Mouse (Mus musculus) liver, embryonic 14.5 days (tissue): ENCODE measurements around the gene Dmgdh. TPM values are rescaled to one million over a fixed set of nuclear protein-coding genes. Genes with fewer than 3 reads are reported as not detected.

Experiments
- ATAC-seq: fragments of 200-750 bp; cut with Nextera tagmentation; 2 replicates; pipeline ENCODE4 v1.8.0; 2017; ENCODE audit warnings: moderate number of reproducible peaks, mild to moderate bottlenecking, moderate library complexity; ENCODE audit not compliant: insufficient read depth
- DNase-seq, 3 experiments: peaks; one replicate each; pipeline ENCODE4 v3.0.0-alpha.2; 2012 to 2013; ENCODE audit warnings: low read depth in 3 of 3, low spot score in 3 of 3
- H3K27ac ChIP-seq: fragments of 300-500 bp; sonication (generic); 2 replicates; pipeline ENCODE4 v1.5.1; 2014; ENCODE audit warnings: moderate library complexity, mild to moderate bottlenecking, control low read depth, inconsistent platforms
- H3K27me3 ChIP-seq: fragments of 300-500 bp; sonication (generic); 2 replicates; pipeline ENCODE4 v1.6.1; 2014; ENCODE audit warnings: mild to moderate bottlenecking, low read length, moderate library complexity; ENCODE audit not compliant: control insufficient read depth, insufficient read depth
- H3K36me3 ChIP-seq: fragments of 300-500 bp; sonication (generic); replicated peaks from 2 replicates; pipeline ENCODE4 v1.6.1; 2014; ENCODE audit warnings: low read depth; ENCODE audit not compliant: control insufficient read depth, insufficient read depth
- H3K4me1 ChIP-seq, 2 experiments: fragments of 200-500 bp in 1 of 2; fragments of 300-500 bp in 1 of 2; sonication (generic) in 1 of 2; replicated peaks; 2 replicates each; pipeline ENCODE4 v1.6.1; 2012 to 2014; ENCODE audit warnings: antibody characterized with exemption in 1 of 2, inconsistent platforms in 1 of 2, low read length in 1 of 2; ENCODE audit not compliant: control insufficient read depth in 2 of 2, insufficient read depth in 2 of 2
- H3K4me2 ChIP-seq: fragments of 300-500 bp; sonication (generic); 2 replicates; pipeline ENCODE4 v1.6.1; 2014; ENCODE audit warnings: low read depth, mild to moderate bottlenecking, control low read depth, moderate library complexity
- H3K4me3 ChIP-seq, 2 experiments: fragments of 200-500 bp in 1 of 2; fragments of 300-500 bp in 1 of 2; sonication (generic) in 1 of 2; 2 replicates each; pipeline ENCODE4 v1.5.1; 2012 to 2014; ENCODE audit warnings: low read depth in 2 of 2, low read length in 2 of 2, mild to moderate bottlenecking in 2 of 2, control low read depth in 1 of 2, inconsistent platforms in 1 of 2, moderate library complexity in 1 of 2; ENCODE audit not compliant: insufficient read depth in 1 of 2
- H3K9ac ChIP-seq: fragments of 300-500 bp; sonication (generic); replicated peaks from 2 replicates; pipeline ENCODE4 v1.6.1; 2014; ENCODE audit warnings: mild to moderate bottlenecking, control low read depth, moderate library complexity
- H3K9me3 ChIP-seq: fragments of 300-500 bp; sonication (generic); 2 replicates; pipeline ENCODE4 v1.6.1; 2016; ENCODE audit warnings: low read length, mixed read lengths; ENCODE audit not compliant: control insufficient read depth
- CTCF ChIP-seq: IDR thresholded peaks from 2 replicates; pipeline ENCODE4 v1.5.1; 2016; ENCODE audit warnings: antibody characterized with exemption, low read depth, control low read depth
- EP300 ChIP-seq: IDR thresholded peaks from 2 replicates; pipeline ENCODE4 v1.6.1; 2016; ENCODE audit warnings: antibody characterized with exemption, low read depth
- WGBS: fragments of 180-500 bp; shearing (Covaris S2); extraction: QIAGEN DNeasy Blood & Tissue Kit; methylation state at CpG from one replicate; pipeline ENCODE4 v1.1.7; 2014; ENCODE audit not compliant: insufficient replicate concordance; 5-methylcytosine and 5-hydroxymethylcytosine counted together
- polyA plus RNA-seq, 2 experiments: library from polyadenylated mRNA; depleted of rRNA in 1 of 2; stranded (reverse) in 1 of 2; unstranded in 1 of 2; fragments of >200 nt; fragmentation: Nextera tagmentation in 1 of 2; extraction: Ambion mirVana in 1 of 2; gene quantifications; 2 replicates each; pipeline versions ENCODE4 v1.2.1 to v1.2.3; 2012 to 2014

Gene Dmgdh
- polyA plus RNA-seq, 2 experiments, result 9.7 to 12.0 TPM

GRCm38 (mm10) chr13:93637282-93638245 is 36.7 kb upstream of the Dmgdh start, which contains the start of gene Bhmt:
TSS of gene Bhmt (minus strand) at chr13:93637961.
- WGBS, result 53% methylated on average over 19 of the region's 19 CpGs
- TF ChIP-seq CTCF, result no peak
- TF ChIP-seq EP300, result no peak
- H3K27me3 ChIP-seq, result no peaks in the 10 kb centered on the region
- H3K4me3 ChIP-seq, result peak within 1 kb of the TSS; percentile 25 to 34
- ATAC-seq (peak; percentile 43; the same call in 1 of the 2 replicates), DNase-seq (no peak)
- peaks cover 0 to 9% of the 10 kb centered on the region in 2 experiments; a peak in 1 of 4 replicates for H3K4me1 ChIP-seq
- H3K27ac ChIP-seq, result no peak within 1 kb of the TSS
- H3K36me3 ChIP-seq, result no peaks in the 10 kb centered on the region
- H3K9ac ChIP-seq, result no peak within 1 kb of the TSS
- H3K4me2 ChIP-seq, result peak within 1 kb of the TSS; percentile 47
- H3K9me3 ChIP-seq, result no peaks in the 10 kb centered on the region

GRCm38 (mm10) chr13:93639636-93640035 is 34.6 kb upstream of the Dmgdh start:
- Histone ChIP-seq H3K4me3 (no peak overlapping the region), H3K9me3 (no peaks in the 10 kb centered on the region), H3K36me3 (no peaks in the 10 kb centered on the region), H3K9ac (no peak overlapping the region), H3K4me2 (no peak overlapping the region), H3K27ac (no peak overlapping the region), H3K27me3 (no peaks in the 10 kb centered on the region), H3K4me1 (peaks cover 0 to 9% of the 10 kb centered on the region in 2 experiments; a peak in 1 of 4 replicates)
- WGBS, result 48% methylated on average over 4 of the region's 4 CpGs
- no peak for ATAC-seq
- TF ChIP-seq EP300, result no peak
- no peak for TF ChIP-seq CTCF
- DNase-seq, result no peak

GRCm38 (mm10) chr13:93648387-93649130 is 25.7 kb upstream of the Dmgdh start:
- Histone ChIP-seq H3K9me3 (no peaks in the 10 kb centered on the region), H3K36me3 (no peaks in the 10 kb centered on the region), H3K4me1 (peaks cover 0 to 5% of the 10 kb centered on the region in 2 experiments; a peak in 2 of 4 replicates), H3K9ac (no peak overlapping the region), H3K27me3 (no peaks in the 10 kb centered on the region), H3K4me3 (no peak overlapping the region), H3K4me2 (no peak overlapping the region), H3K27ac (peak overlapping the region; percentile 51; the same call in 1 of the 2 replicates)
- 49% methylated on average over 7 of the region's 7 CpGs for WGBS
- ATAC-seq (peak; percentile 74), DNase-seq (peak in 2 of 3 experiments; percentile 20 to 33)
- TF ChIP-seq EP300, result no peak
- no peak for TF ChIP-seq CTCF

GRCm38 (mm10) chr13:93653382-93653781 is 20.9 kb upstream of the Dmgdh start:
- no peak for TF ChIP-seq EP300
- TF ChIP-seq CTCF, result no peak
- Histone ChIP-seq H3K9me3 (no peaks in the 10 kb centered on the region), H3K36me3 (no peaks in the 10 kb centered on the region), H3K4me3 (no peak overlapping the region), H3K9ac (no peak overlapping the region), H3K4me1 (peaks cover 0 to 4% of the 10 kb centered on the region in 2 experiments; a peak in 2 of 4 replicates), H3K27me3 (no peaks in the 10 kb centered on the region), H3K4me2 (no peak overlapping the region), H3K27ac (no peak overlapping the region)
- WGBS, result 51% methylated on average over 6 of the region's 6 CpGs
- DNase-seq (no peak), ATAC-seq (no peak)

- DNase-seq (no peak), ATAC-seq (no peak)
- no peak overlapping the region for H3K4me2 ChIP-seq
- H3K9ac ChIP-seq, result no peak overlapping the region
- no peak overlapping the region for H3K4me3 ChIP-seq
- H3K4me1 ChIP-seq, result peaks cover 0 to 4% of the 10 kb centered on the region in 2 experiments; a peak in 2 of 4 replicates
- 62% methylated on average over 5 of the region's 5 CpGs for WGBS
- TF ChIP-seq EP300 (no peak), CTCF (no peak)
- H3K9me3 ChIP-seq, result no peaks in the 10 kb centered on the region
- H3K36me3 ChIP-seq, result no peaks in the 10 kb centered on the region
- no peaks in the 10 kb centered on the region for H3K27me3 ChIP-seq
- no peak overlapping the region for H3K27ac ChIP-seq
Observed at GRCm38 (mm10) chr13:93657941-93658340, 16.3 kb upstream of the Dmgdh start.
